Mouse (Mus musculus): Measurements from ENCODE around the gene Gsdme. TPM values are rescaled to one million over a fixed set of nuclear protein-coding genes. Genes with fewer than 3 reads are reported as not detected.
A peak's percentile ranks its signal among the peaks of the same experiment; 100 is the strongest.

The Gsdme gene
- polyA plus RNA-seq, 1 experiment from 2014 or later, result 54.5 TPM

DNA sequence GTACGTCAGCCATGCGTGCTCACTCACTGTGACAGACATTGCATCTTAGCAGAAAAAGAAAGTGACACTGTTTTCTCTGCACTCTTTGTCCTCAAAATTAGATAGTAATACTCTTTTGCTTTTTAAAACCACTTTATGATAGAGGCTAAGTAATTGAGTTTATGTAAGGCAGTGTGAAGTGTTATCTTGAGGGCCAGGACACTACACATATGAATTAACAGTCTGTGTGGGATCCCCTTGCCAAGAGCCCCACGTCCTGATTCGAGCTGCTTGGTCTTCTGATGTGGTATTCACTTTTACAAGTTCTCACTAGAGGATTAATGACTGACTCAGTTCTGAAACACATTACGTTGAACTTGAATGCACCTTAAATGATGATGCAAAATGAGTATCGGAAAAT lies 103.8 kb downstream of the Gsdme start:
- H3K9ac ChIP-seq (ENCODE audit: low read depth, low read length), result no peak overlapping the region
- TF ChIP-seq CTCF (IDR thresholded peaks at IDR 0.05; ENCODE audit: low read depth), result no peak
- H3K4me2 ChIP-seq (ENCODE audit: low read length), result no peak overlapping the region
- H3K27me3 ChIP-seq (ENCODE audit: insufficient read depth, low read length), result no peaks in the 10 kb centered on the region
- ATAC-seq (replicated peaks; ENCODE audit: low FRiP score, low read depth), result no peak
- H3K27ac ChIP-seq, result no peak overlapping the region
- H3K36me3 ChIP-seq (ENCODE audit: insufficient read depth, low read length), result 0 out of 2 replicates have a peak, but pooled peaks cover 4% of the 10 kb centered on the region
- H3K4me3 ChIP-seq (replicated peaks; ENCODE audit: low read depth, low read length), result no peak overlapping the region
- no peaks in the 10 kb centered on the region for H3K4me1 ChIP-seq (replicated peaks; ENCODE audit: insufficient read depth, low read length)
- DNase-seq (ENCODE audit: low spot score), result no peak
- H3K9me3 ChIP-seq (replicated peaks; ENCODE audit: low read length), result no peaks in the 10 kb centered on the region
- 49% methylated on average over 6 of the region's 6 CpGs for WGBS

GRCm38 (mm10) chr6:50149378-50149777 lies 114.3 kb downstream of the Gsdme start:
- 67% methylated on average over 4 of the region's 4 CpGs for WGBS
- H3K36me3 ChIP-seq (ENCODE audit: insufficient read depth, low read length), result peaks cover 7% of the 10 kb centered on the region; the same call in 1 of the 2 replicates
- H3K9ac ChIP-seq (ENCODE audit: low read depth, low read length), result no peak overlapping the region
- no peak overlapping the region for H3K27ac ChIP-seq
- H3K27me3 ChIP-seq (ENCODE audit: insufficient read depth, low read length), result no peaks in the 10 kb centered on the region
- H3K9me3 ChIP-seq (replicated peaks; ENCODE audit: low read length), result no peaks in the 10 kb centered on the region
- no peak for DNase-seq (ENCODE audit: low spot score)
- no peak overlapping the region for H3K4me3 ChIP-seq (replicated peaks; ENCODE audit: low read depth, low read length)
- no peak for TF ChIP-seq CTCF (IDR thresholded peaks at IDR 0.05; ENCODE audit: low read depth)
- no peaks in the 10 kb centered on the region for H3K4me1 ChIP-seq (replicated peaks; ENCODE audit: insufficient read depth, low read length)
- no peak for ATAC-seq (replicated peaks; ENCODE audit: low FRiP score, low read depth)
- no peak overlapping the region for H3K4me2 ChIP-seq (ENCODE audit: low read length)

- H3K4me3 ChIP-seq (replicated peaks; ENCODE audit: low read depth, low read length), result no peak overlapping the region
- H3K4me1 ChIP-seq (replicated peaks; ENCODE audit: insufficient read depth, low read length), result no peaks in the 10 kb centered on the region
- no peaks in the 10 kb centered on the region for H3K9me3 ChIP-seq (replicated peaks; ENCODE audit: low read length)
- TF ChIP-seq CTCF (IDR thresholded peaks at IDR 0.05; ENCODE audit: low read depth), result no peak
- ATAC-seq (replicated peaks; ENCODE audit: low FRiP score, low read depth) (no peak), DNase-seq (ENCODE audit: low spot score) (no peak)
- H3K36me3 ChIP-seq (ENCODE audit: insufficient read depth, low read length), result peaks cover 7% of the 10 kb centered on the region; the same call in 1 of the 2 replicates
- no peak overlapping the region for H3K4me2 ChIP-seq (ENCODE audit: low read length)
- H3K27me3 ChIP-seq (ENCODE audit: insufficient read depth, low read length), result no peaks in the 10 kb centered on the region
- H3K9ac ChIP-seq (ENCODE audit: low read depth, low read length), result no peak overlapping the region
- H3K27ac ChIP-seq, result no peak overlapping the region
Observed at GRCm38 (mm10) chr6:50146158-50146557, 117.5 kb downstream of the Gsdme start.

DNA sequence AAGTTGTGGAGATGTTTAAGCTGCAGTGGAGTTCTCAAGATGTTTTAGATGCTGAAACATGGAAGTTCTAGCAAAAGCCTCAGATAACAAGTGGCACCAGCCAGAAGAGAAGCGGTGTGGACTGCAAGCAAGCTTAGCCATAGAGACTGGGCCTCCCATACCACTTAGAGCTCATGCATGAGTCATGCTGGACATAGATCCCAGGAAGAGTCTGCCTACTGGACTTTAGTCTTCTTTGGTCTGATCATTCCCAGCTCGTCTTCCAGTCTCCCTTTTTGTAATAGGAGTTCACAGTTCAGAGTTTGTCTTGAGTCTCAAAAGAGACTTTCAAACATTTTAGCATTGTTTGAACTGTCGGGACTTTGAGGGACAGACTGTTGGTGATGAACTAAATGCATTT lies 124.1 kb downstream of the Gsdme start:
- Histone ChIP-seq H3K4me3 (replicated peaks; ENCODE audit: low read depth, low read length) (no peak overlapping the region), H3K27ac (no peak overlapping the region), H3K36me3 (ENCODE audit: insufficient read depth, low read length) (no peaks in the 10 kb centered on the region), H3K4me1 (replicated peaks; ENCODE audit: insufficient read depth, low read length) (peaks cover 7% of the 10 kb centered on the region; the same call in 1 of the 2 replicates), H3K9ac (ENCODE audit: low read depth, low read length) (no peak overlapping the region), H3K9me3 (replicated peaks; ENCODE audit: low read length) (no peaks in the 10 kb centered on the region), H3K27me3 (ENCODE audit: insufficient read depth, low read length) (no peaks in the 10 kb centered on the region), H3K4me2 (ENCODE audit: low read length) (no peak overlapping the region)
- 83% methylated on average over 3 of the region's 3 CpGs for whole genome bisulfite sequencing
- no peak for TF ChIP-seq CTCF (IDR thresholded peaks at IDR 0.05; ENCODE audit: low read depth)
- DNase-seq (ENCODE audit: low spot score), result peak; percentile 27
- 0 out of 2 replicates have a peak, but pooled peaks have one; percentile 61 for ATAC-seq (replicated peaks; ENCODE audit: low FRiP score, low read depth)

Other genes starting within 250 kb of the Gsdme start
- gene Mpp6, start 153.6 kb downstream of the Gsdme start, polyA plus RNA-seq (2015; fragmentation: Nextera tagmentation; extraction: Ambion mirVana), result 94.5 and 96.1 TPM in 2 replicates
- gene Osbpl3, start 192.3 kb upstream of the Gsdme start, polyA plus RNA-seq (2015; fragmentation: Nextera tagmentation; extraction: Ambion mirVana), result 17.4 and 19.7 TPM in 2 replicates

Measured in kidney, postnatal 0 days (tissue).